ENCODE assay signal across 8 mouse cellular contexts in the genomic region with DNA sequence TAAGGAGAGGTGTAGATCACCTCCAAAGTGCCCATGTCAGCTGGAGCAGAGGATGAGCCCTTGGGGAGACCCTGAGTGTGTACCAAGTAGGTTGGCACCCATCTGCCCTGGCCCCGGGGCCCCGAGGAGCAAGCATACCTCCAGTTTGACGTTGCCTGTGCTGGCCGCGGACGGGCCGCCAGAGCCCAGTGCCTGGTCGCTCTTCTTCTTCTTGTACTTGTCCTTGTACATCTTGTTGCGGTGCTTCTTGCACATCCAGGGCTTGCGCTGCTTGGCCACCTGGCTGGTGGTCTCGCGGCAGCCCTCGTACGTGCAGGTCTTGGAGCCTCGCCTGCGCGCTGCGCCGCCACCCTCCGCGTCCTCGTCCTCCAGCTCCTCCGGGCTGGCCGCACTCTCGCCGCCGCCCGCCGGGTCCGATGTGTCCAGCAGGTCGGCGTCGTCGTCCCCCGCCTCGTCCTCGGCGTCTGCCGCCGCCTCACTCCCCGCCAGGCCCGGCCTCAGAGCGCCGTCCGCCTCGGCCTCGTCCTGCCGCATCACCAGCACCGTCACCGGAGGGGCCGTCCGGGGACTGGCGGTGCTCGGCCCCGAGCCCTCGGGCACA. TPM values are rescaled to one million over a fixed set of nuclear protein-coding genes. Genes with fewer than 3 reads are reported as not detected.
DNase-seq lines count a peak whose midpoint lies in the region; ATAC-seq and TF ChIP-seq lines count a peak whose summit lies in the region.

No protein-coding gene starts in this region.

- H3K9me3 ChIP-seq in midbrain, embryonic 16.5 days (replicated peaks; ENCODE audit: control insufficient read depth, low read length, poor library complexity, severe bottlenecking) = no peaks in the 10 kb centered on the region

- peak overlapping the region; percentile 96 for H3K4me3 ChIP-seq in bone marrow, adult 2 months (replicated peaks; ENCODE audit: control insufficient read depth, low read depth, low read length)
- H3K4me3 ChIP-seq in midbrain, embryonic 16.5 days (ENCODE audit: low read depth, low read length) = peak overlapping the region; percentile 94

- H3K27me3 ChIP-seq in midbrain, embryonic 16.5 days (ENCODE audit: control insufficient read depth, insufficient read depth, low read depth, low read length) = no peaks in the 10 kb centered on the region

- peak; percentile 93 for DNase-seq in heart, adult 11 months
- DNase-seq in heart, postnatal 14 days = no peak
- DNase-seq in 416B (ENCODE audit: low read depth) = peak; percentile 42
- peak; percentile 28 to 38 for DNase-seq in frontal cortex, postnatal 14 days (ENCODE audit: low spot score in 2 of 2)
- DNase-seq in left cerebral cortex, postnatal 4 days = peak; percentile 62
- DNase-seq in natural killer cell, adult 2 months (ENCODE audit: low spot score in 2 of 2) = no peak

- peak; percentile 81 for ATAC-seq in midbrain, embryonic 16.5 days

- no peak for TF ChIP-seq POLR2A in bone marrow, adult 2 months (IDR thresholded peaks at IDR 0.05; ENCODE audit: borderline replicate concordance, control insufficient read depth, low read depth, low read length)

- peak overlapping the region; percentile 77 for H3K27ac ChIP-seq in bone marrow, adult 2 months (ENCODE audit: control insufficient read depth, insufficient read depth, low read depth, low read length, poor library complexity)
- H3K27ac ChIP-seq in midbrain, embryonic 16.5 days (ENCODE audit: low read length) = peak overlapping the region; percentile 96

- under 1% methylated on average over 56 of the region's 56 CpGs for WGBS in bone marrow, adult 2 months
- under 1% methylated on average over 49 of the region's 56 CpGs for WGBS in midbrain, embryonic 16.5 days

- TF ChIP-seq CTCF in bone marrow, adult 2 months (IDR thresholded peaks at IDR 0.05; ENCODE audit: control insufficient read depth, insufficient read depth, low read length) = no peak

- peaks cover 12% of the 10 kb centered on the region for H3K36me3 ChIP-seq in midbrain, embryonic 16.5 days (ENCODE audit: control insufficient read depth, insufficient read depth, low read length)

- peak overlapping the region; percentile 92 for H3K4me2 ChIP-seq in midbrain, embryonic 16.5 days (ENCODE audit: low read length)

- peak overlapping the region; percentile 97 for H3K9ac ChIP-seq in midbrain, embryonic 16.5 days (ENCODE audit: low read depth, low read length)

- H3K4me1 ChIP-seq in bone marrow, adult 2 months (ENCODE audit: control insufficient read depth, insufficient read depth, low read length) = no peaks in the 10 kb centered on the region
- H3K4me1 ChIP-seq in midbrain, embryonic 16.5 days (ENCODE audit: control insufficient read depth, insufficient read depth, low read length) = peaks cover 16% of the 10 kb centered on the region

- intact Hi-C loops in heart, postnatal 14 days (cut with DNase I) = loop anchor here (5.0 kb wide), 2 partner anchors 70 to 305 kb away; a partner anchor contains a TSS
- intact Hi-C loops in left cerebral cortex, postnatal 4 days (cut with DNase I) = no loop called here

RNA-seq across cellular contexts. Expression of a gene that starts 0.4 kb away (rescaled TPM):
- total RNA-seq in heart, postnatal 14 days (2021) = 10 to 100 TPM; 21.8 to 23.4 TPM
- polyA plus RNA-seq in bone marrow, adult 2 months (2011; ENCODE audit: insufficient read depth, insufficient read length, low replicate concordance, missing spikeins) = 14.7 and 30.1 TPM in 2 replicates
- total RNA-seq in left cerebral cortex, postnatal 4 days (2021) = 10 to 100 TPM; 53.9 to 60.5 TPM
- 42.2 and 42.3 TPM in 2 replicates for polyA plus RNA-seq in midbrain, embryonic 16.5 days (2015; fragmentation: Nextera tagmentation; extraction: Ambion mirVana)

RNA-seq across cellular contexts. Expression of a gene that starts 51.8 kb away (rescaled TPM):
- total RNA-seq in heart, postnatal 14 days (2021) = 1 to 10 TPM; 1.2 to 2.2 TPM
- polyA plus RNA-seq in bone marrow, adult 2 months (2011; ENCODE audit: insufficient read depth, insufficient read length, low replicate concordance, missing spikeins) = not detected in 2 replicates
- 1 to 10 TPM; 2.8 to 3.1 TPM for total RNA-seq in left cerebral cortex, postnatal 4 days (2021)
- polyA plus RNA-seq in midbrain, embryonic 16.5 days (2015; fragmentation: Nextera tagmentation; extraction: Ambion mirVana) = 0.34 and 0.55 TPM in 2 replicates

Comparison
In these comparisons a context has a peak if more than half of its experiments do, and no peak if none do; other contexts are left out.
1. DNase-seq: peak in heart, adult 11 months (single experiment), 416B (single experiment), frontal cortex, postnatal 14 days (2 of 2) and left cerebral cortex, postnatal 4 days (single experiment); none in heart, postnatal 14 days (0 of 2) and natural killer cell, adult 2 months (0 of 2).